Mouse (Mus musculus) frontal cortex, postnatal 36 days (tissue): ENCODE measurements around the gene Ldlrad3.

ENCODE experiments used
- DNase-seq, 2 experiments: peaks; one replicate each; pipeline ENCODE4 v3.0.0; 2022; ENCODE audit warnings: low spot score in 2 of 2

The Ldlrad3 gene

GRCm38 (mm10) chr2:101966017-101966416 is 220.2 kb downstream of the Ldlrad3 start:
- DNase-seq = no peak

- no peak for DNase-seq
These were observed 220.7 kb downstream of the Ldlrad3 start for GRCm38 (mm10) chr2:101965515-101965914.

GRCm38 (mm10) chr2:101963367-101963766 is 222.8 kb downstream of the Ldlrad3 start:
- no peak for DNase-seq

- no peak for DNase-seq
These were observed 223.8 kb downstream of the Ldlrad3 start for GRCm38 (mm10) chr2:101962349-101962748.

- DNase-seq = no peak
These were observed 224.8 kb downstream of the Ldlrad3 start for GRCm38 (mm10) chr2:101961391-101961790.

GRCm38 (mm10) chr2:101960658-101961057 is 225.5 kb downstream of the Ldlrad3 start:
- peak in 1 of 2 experiments; percentile 48 for DNase-seq

- DNase-seq = no peak
These were observed 230.1 kb downstream of the Ldlrad3 start for GRCm38 (mm10) chr2:101956125-101956524.

- DNase-seq = no peak
These were observed 233.2 kb downstream of the Ldlrad3 start for GRCm38 (mm10) chr2:101952951-101953361.

- no peak for DNase-seq
These were observed 235.3 kb downstream of the Ldlrad3 start for GRCm38 (mm10) chr2:101950716-101951520.

GRCm38 (mm10) chr2:101935006-101935405 is 251.2 kb downstream of the Ldlrad3 start:
- DNase-seq = no peak

- DNase-seq = no peak
These were observed 252.9 kb downstream of the Ldlrad3 start for GRCm38 (mm10) chr2:101933301-101933700.

GRCm38 (mm10) chr2:101932169-101932936 is 253.8 kb downstream of the Ldlrad3 start:
- no peak for DNase-seq

GRCm38 (mm10) chr2:101925591-101926188 is 260.5 kb downstream of the Ldlrad3 start:
- no peak for DNase-seq

GRCm38 (mm10) chr2:101925183-101925582 is 261.0 kb downstream of the Ldlrad3 start:
- no peak for DNase-seq

- no peak for DNase-seq
These were observed 263.0 kb downstream of the Ldlrad3 start for GRCm38 (mm10) chr2:101923181-101923580.

GRCm38 (mm10) chr2:101922302-101922701 is 263.9 kb downstream of the Ldlrad3 start:
- DNase-seq = no peak

- DNase-seq = no peak
These were observed 266.0 kb downstream of the Ldlrad3 start for GRCm38 (mm10) chr2:101920136-101920554.

- DNase-seq = no peak
These were observed 267.7 kb downstream of the Ldlrad3 start for GRCm38 (mm10) chr2:101918518-101918917.

GRCm38 (mm10) chr2:101909326-101910080 is 276.7 kb downstream of the Ldlrad3 start:
- DNase-seq = no peak

- DNase-seq = peak; percentile 44 to 76
These were observed 277.4 kb downstream of the Ldlrad3 start for GRCm38 (mm10) chr2:101908773-101909172.

- peak; percentile 42 to 51 for DNase-seq
These were observed 278.7 kb downstream of the Ldlrad3 start for GRCm38 (mm10) chr2:101907386-101908022.
